Mouse (Mus musculus): ENCODE data around the gene Gpr19. TPM values are rescaled to one million over a fixed set of nuclear protein-coding genes. Genes with fewer than 3 reads are reported as not detected.

Gpr19 gene
- polyA plus RNA-seq, 1 experiment from 2014 or later, result 9.1 TPM

DNA sequence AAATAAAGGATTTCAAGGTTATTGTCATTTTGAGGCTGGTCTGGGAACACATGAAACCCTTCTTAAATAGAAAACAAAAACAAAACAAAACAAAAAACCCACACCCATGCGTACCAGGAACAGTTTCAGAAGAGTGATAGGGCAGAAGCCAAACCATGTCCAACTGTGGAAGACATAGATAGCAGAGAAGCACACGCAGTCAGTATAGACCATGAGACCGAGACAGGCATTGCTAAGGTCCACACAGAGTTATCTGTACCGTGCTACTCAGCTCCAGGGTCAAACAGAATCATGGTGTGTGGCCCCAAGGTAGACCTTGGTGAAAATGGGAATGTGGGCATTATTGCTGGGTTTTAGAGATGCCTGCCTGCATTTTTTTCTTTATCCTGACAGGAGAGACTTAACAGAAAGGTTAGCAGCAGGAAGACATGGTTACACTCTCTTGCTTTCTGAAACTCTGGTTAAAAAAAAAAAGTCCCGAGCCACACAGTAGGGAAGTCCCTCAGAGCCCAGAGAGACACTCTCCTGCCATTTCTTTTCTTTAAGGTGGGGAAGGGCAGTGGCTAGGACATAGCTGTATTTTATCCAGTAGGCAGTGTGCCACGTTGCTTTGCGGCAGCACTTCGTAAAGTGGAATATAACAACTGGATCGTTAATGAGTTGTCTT, 63.7 kb downstream of the Gpr19 start:
- no peak overlapping the region for H3K4me3 ChIP-seq (ENCODE audit: low read length)
- WGBS, result 74% methylated on average over 9 of the region's 9 CpGs
- H3K36me3 ChIP-seq (ENCODE audit: control insufficient read depth, insufficient read depth), result no peaks in the 10 kb centered on the region
- ATAC-seq (replicated peaks; ENCODE audit: extremely low read depth, insufficient read depth, low FRiP score), result no peak
- H3K4me2 ChIP-seq (ENCODE audit: low read depth, low read length), result no peak overlapping the region
- no peak overlapping the region for H3K9ac ChIP-seq (ENCODE audit: low read length)
- H3K4me1 ChIP-seq (ENCODE audit: control insufficient read depth, insufficient read depth, low read length), result peaks cover 2% of the 10 kb centered on the region
- no peaks in the 10 kb centered on the region for H3K9me3 ChIP-seq (replicated peaks; ENCODE audit: control insufficient read depth, low read length)
- no peak overlapping the region for H3K27ac ChIP-seq (ENCODE audit: low read length)
- no peaks in the 10 kb centered on the region for H3K27me3 ChIP-seq (ENCODE audit: control insufficient read depth, insufficient read depth, low read length)

DNA sequence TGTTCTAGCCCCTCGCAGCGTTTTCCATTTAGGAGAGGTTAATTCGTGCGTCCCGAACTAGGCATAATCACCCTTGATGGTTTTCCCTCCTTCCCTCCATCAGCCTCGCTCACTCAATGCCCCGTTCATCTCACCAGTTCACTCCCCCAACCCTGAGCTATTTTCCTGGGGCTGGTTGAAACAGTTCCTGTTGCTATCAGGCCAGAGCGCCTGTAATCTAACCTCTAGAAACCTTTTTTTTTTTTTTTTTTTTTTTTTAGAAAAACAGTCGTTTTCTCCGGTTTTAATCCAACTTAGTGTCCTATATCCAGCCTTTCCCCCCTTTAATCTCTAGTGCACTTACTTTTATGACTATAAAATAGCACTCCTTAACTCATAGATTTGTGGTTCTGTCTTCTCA, 67.6 kb downstream of the Gpr19 start:
- ATAC-seq (replicated peaks; ENCODE audit: extremely low read depth, insufficient read depth, low FRiP score), result no peak
- Histone ChIP-seq H3K4me2 (ENCODE audit: low read depth, low read length) (peak overlapping the region; percentile 81), H3K4me3 (ENCODE audit: low read length) (peak overlapping the region; percentile 83), H3K9ac (ENCODE audit: low read length) (peak overlapping the region; percentile 83), H3K36me3 (ENCODE audit: control insufficient read depth, insufficient read depth) (no peaks in the 10 kb centered on the region), H3K4me1 (ENCODE audit: control insufficient read depth, insufficient read depth, low read length) (peaks cover 13% of the 10 kb centered on the region), H3K9me3 (replicated peaks; ENCODE audit: control insufficient read depth, low read length) (peaks cover 3% of the 10 kb centered on the region; the same call in 1 of the 2 replicates), H3K27me3 (ENCODE audit: control insufficient read depth, insufficient read depth, low read length) (no peaks in the 10 kb centered on the region), H3K27ac (ENCODE audit: low read length) (peak overlapping the region; percentile 97)
- WGBS, result 3% methylated on average over 10 of the region's 10 CpGs

DNA sequence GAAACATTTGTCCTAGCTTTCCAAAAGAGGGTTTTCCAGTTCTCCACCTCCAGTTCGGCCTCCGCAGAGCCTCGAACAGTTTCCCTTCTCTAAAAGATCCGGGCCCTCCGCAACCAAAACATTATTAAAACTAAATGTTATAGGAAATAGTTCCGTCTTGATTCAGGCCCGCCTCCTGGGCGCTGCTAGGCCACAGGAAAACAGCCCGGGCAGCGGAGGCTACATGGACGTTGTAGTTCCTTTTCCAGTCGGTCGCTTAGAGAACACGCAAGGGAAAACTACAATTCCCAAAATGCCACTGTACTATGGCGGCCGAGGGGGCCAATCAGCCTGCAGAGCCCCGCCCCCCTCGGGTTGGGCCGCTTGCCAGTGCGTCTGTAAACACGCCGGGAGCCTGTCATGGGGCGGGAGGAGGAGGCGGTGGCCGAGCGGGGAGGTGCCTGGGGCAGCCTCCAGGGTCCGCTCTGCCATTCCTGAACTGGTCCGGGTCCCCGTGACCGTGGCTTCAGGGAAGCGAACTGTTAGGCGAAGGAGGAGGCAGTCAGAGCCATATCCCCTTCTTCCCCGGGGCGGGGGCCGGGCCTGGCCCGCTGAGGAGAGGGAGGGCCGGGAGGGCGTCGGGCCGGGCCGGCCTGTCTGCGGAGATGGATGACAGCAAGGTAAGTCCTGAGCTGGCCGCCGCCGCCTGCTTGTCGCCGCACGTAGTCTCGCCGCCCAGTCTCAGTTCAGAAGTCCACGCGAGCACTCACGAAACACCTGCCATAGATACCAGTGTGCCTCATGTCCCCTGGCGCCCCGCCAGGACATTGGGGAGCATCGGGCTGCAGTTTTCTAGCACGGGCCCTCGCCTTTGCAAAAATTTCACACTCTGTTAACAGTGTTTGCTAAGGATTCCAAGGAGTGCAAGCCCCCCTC, 68.3 kb downstream of the Gpr19 start, which contains the start of gene Crebl2:
Gene Crebl2 (plus strand): TSS at position 369 of the 915 bp plus-strand sequence.
- H3K9me3 ChIP-seq (replicated peaks; ENCODE audit: control insufficient read depth, low read length), result peaks cover 3% of the 10 kb centered on the region; the same call in 1 of the 2 replicates

DNA sequence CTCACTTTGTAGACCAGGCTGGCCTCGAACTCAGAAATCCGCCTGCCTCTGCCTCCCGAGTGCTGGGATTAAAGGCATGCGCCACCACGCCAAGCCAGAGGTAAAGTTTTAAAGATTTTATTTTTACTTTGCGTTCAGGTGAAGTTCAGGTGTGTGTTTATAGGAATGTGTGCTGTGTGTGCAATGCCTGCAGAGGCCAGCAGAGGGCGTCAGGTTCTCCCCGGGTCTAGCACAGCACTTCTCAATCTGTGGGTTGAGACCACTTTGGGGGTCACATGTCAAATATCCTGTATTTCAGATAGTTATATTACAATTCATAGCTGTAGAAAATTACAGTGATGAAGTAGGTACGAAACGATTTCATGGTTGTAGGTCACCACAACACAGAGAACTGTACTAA, 75.5 kb downstream of the Gpr19 start:
- H3K27me3 ChIP-seq (ENCODE audit: control insufficient read depth, insufficient read depth, low read length), result no peaks in the 10 kb centered on the region
- no peak for ATAC-seq (replicated peaks; ENCODE audit: extremely low read depth, insufficient read depth, low FRiP score)
- no peak overlapping the region for H3K4me2 ChIP-seq (ENCODE audit: low read depth, low read length)
- H3K9me3 ChIP-seq (replicated peaks; ENCODE audit: control insufficient read depth, low read length), result no peaks in the 10 kb centered on the region
- no peak overlapping the region for H3K4me3 ChIP-seq (ENCODE audit: low read length)
- no peak overlapping the region for H3K9ac ChIP-seq (ENCODE audit: low read length)
- no peak overlapping the region for H3K27ac ChIP-seq (ENCODE audit: low read length)
- WGBS, result 65% methylated on average over 9 of the region's 10 CpGs
- peaks cover 5% of the 10 kb centered on the region for H3K4me1 ChIP-seq (ENCODE audit: control insufficient read depth, insufficient read depth, low read length)
- no peaks in the 10 kb centered on the region for H3K36me3 ChIP-seq (ENCODE audit: control insufficient read depth, insufficient read depth)

More for the DNA sequence above, 68.3 kb downstream of the Gpr19 start, which contains the start of gene Crebl2:
- peak within 1 kb of the TSS; percentile 81 for H3K4me2 ChIP-seq (ENCODE audit: low read depth, low read length)
- under 1% methylated on average over 54 of the region's 58 CpGs for WGBS
- H3K36me3 ChIP-seq (ENCODE audit: control insufficient read depth, insufficient read depth), result no peaks in the 10 kb centered on the region
- ATAC-seq (replicated peaks; ENCODE audit: extremely low read depth, insufficient read depth, low FRiP score), result peak; percentile 96
- peak within 1 kb of the TSS; percentile 83 for H3K4me3 ChIP-seq (ENCODE audit: low read length)
- H3K4me1 ChIP-seq (ENCODE audit: control insufficient read depth, insufficient read depth, low read length), result peaks cover 14% of the 10 kb centered on the region
- peak within 1 kb of the TSS; percentile 87 for H3K9ac ChIP-seq (ENCODE audit: low read length)
- peak within 1 kb of the TSS; percentile 97 for H3K27ac ChIP-seq (ENCODE audit: low read length)
- no peaks in the 10 kb centered on the region for H3K27me3 ChIP-seq (ENCODE audit: control insufficient read depth, insufficient read depth, low read length)

DNA sequence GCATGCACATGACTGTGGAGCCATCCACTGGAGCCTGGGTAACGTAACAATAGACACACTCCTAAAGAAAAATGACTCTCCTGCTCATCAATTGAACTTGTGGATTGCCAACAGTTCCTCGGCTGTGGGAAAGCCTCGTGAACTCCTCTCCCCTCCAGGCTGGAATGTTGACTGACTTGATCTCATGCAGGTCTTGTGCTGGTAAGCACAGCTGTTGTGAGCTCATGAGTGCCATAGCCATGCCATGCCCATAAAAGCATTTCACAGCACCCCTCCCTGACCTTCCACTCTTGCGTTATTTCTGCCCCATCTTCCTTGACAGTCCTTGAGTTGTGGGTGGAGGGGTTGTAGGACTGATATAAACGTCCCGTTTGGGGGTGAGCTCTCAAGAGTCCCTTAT, 78.0 kb downstream of the Gpr19 start:
- H3K36me3 ChIP-seq (ENCODE audit: control insufficient read depth, insufficient read depth), result no peaks in the 10 kb centered on the region
- no peak for ATAC-seq (replicated peaks; ENCODE audit: extremely low read depth, insufficient read depth, low FRiP score)
- no peak overlapping the region for H3K4me2 ChIP-seq (ENCODE audit: low read depth, low read length)
- no peaks in the 10 kb centered on the region for H3K9me3 ChIP-seq (replicated peaks; ENCODE audit: control insufficient read depth, low read length)
- no peak overlapping the region for H3K27ac ChIP-seq (ENCODE audit: low read length)
- no peak overlapping the region for H3K4me3 ChIP-seq (ENCODE audit: low read length)
- no peaks in the 10 kb centered on the region for H3K27me3 ChIP-seq (ENCODE audit: control insufficient read depth, insufficient read depth, low read length)
- H3K4me1 ChIP-seq (ENCODE audit: control insufficient read depth, insufficient read depth, low read length), result no peaks in the 10 kb centered on the region
- H3K9ac ChIP-seq (ENCODE audit: low read length), result no peak overlapping the region
- WGBS, result 53% methylated on average over 6 of the region's 6 CpGs

DNA sequence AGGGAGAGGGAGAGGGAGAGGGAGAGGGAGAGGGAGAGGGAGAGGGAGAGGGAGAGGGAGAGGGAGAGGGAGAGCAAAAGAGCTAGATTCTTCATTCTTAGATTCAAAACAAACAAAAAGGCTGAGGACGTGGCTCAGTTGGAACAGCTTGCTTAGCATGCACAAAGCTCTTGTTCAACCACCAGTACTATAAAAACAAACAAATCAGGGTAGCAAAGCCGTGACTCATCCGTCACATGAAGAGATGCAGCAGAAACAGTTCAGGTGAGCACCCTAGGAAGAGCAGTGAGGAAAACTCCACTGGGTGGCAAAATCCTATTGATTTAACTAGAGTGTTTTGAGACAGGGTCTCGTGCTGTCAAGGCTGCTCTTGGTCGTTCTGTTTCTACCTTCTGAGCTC, 78.6 kb downstream of the Gpr19 start:
- Histone ChIP-seq H3K4me1 (ENCODE audit: control insufficient read depth, insufficient read depth, low read length) (no peaks in the 10 kb centered on the region), H3K9ac (ENCODE audit: low read length) (no peak overlapping the region), H3K27me3 (ENCODE audit: control insufficient read depth, insufficient read depth, low read length) (no peaks in the 10 kb centered on the region), H3K9me3 (replicated peaks; ENCODE audit: control insufficient read depth, low read length) (no peaks in the 10 kb centered on the region), H3K4me3 (ENCODE audit: low read length) (no peak overlapping the region), H3K36me3 (ENCODE audit: control insufficient read depth, insufficient read depth) (no peaks in the 10 kb centered on the region), H3K27ac (ENCODE audit: low read length) (no peak overlapping the region), H3K4me2 (ENCODE audit: low read depth, low read length) (no peak overlapping the region)
- WGBS, result 53% methylated on average over 5 of the region's 5 CpGs
- no peak for ATAC-seq (replicated peaks; ENCODE audit: extremely low read depth, insufficient read depth, low FRiP score)

Other genes starting within 250 kb of the Gpr19 start
- 14.9 and 15.3 TPM in 2 replicates for gene Dusp16, start 106.0 kb downstream of the Gpr19 start, polyA plus RNA-seq (2015; fragmentation: Nextera tagmentation; extraction: Ambion mirVana)
- 2.6 and 2.9 TPM in 2 replicates for gene Crebl2, start 68.4 kb downstream of the Gpr19 start, polyA plus RNA-seq (2015; fragmentation: Nextera tagmentation; extraction: Ambion mirVana)
- 14.7 TPM in 2 replicates for gene Cdkn1b, start 21.8 kb upstream of the Gpr19 start, polyA plus RNA-seq (2015; fragmentation: Nextera tagmentation; extraction: Ambion mirVana)
- gene Apold1, start 83.1 kb upstream of the Gpr19 start, polyA plus RNA-seq (2015; fragmentation: Nextera tagmentation; extraction: Ambion mirVana), result 8.9 and 9.9 TPM in 2 replicates
- gene Ddx47, start 113.0 kb upstream of the Gpr19 start, polyA plus RNA-seq (2015; fragmentation: Nextera tagmentation; extraction: Ambion mirVana), result 71.5 and 77.1 TPM in 2 replicates
- 5.6 and 15.2 TPM in 2 replicates for gene Gprc5a, start 167.1 kb upstream of the Gpr19 start, polyA plus RNA-seq (2015; fragmentation: Nextera tagmentation; extraction: Ambion mirVana)
- gene Gprc5d, start 219.7 kb upstream of the Gpr19 start, polyA plus RNA-seq (2015; fragmentation: Nextera tagmentation; extraction: Ambion mirVana), result not detected in 2 replicates